Mouse (Mus musculus) CH12.LX (cell line): ENCODE measurements at regions not wholly inside any gene's neighbourhood (a gene's known extent, or its start where the extent isn't known, plus 50 kb on each side); places are given as distances from the start of the nearest gene placed in this dataset.

ENCODE experiments used
- DNase-seq: peaks from one replicate; pipeline ENCODE4 v3.0.0-alpha.2; 2013; ENCODE audit errors: extremely low read depth
- H3K27ac ChIP-seq: 2 replicates; pipeline ENCODE4 v1.5.1; 2012; ENCODE audit warnings: low read depth, mild to moderate bottlenecking, control low read depth, moderate library complexity; ENCODE audit not compliant: insufficient read depth
- H3K27me3 ChIP-seq: replicated peaks from 2 replicates; pipeline ENCODE3; 2012; ENCODE audit warnings: inconsistent platforms
- H3K36me3 ChIP-seq, 2 experiments: replicated peaks in 1 of 2; 2 replicates each; pipeline versions ENCODE3 to v1.6.1; 2012; ENCODE audit warnings: inconsistent platforms in 1 of 2, low read length in 1 of 2, mild to moderate bottlenecking in 1 of 2, mixed read lengths in 1 of 2, moderate library complexity in 1 of 2; ENCODE audit not compliant: control insufficient read depth in 1 of 2, insufficient read depth in 1 of 2
- H3K4me1 ChIP-seq, 2 experiments: 2 replicates each; pipeline ENCODE4 v1.6.1; 2012; ENCODE audit warnings: inconsistent platforms in 1 of 2, moderate library complexity in 1 of 2; ENCODE audit not compliant: insufficient read depth in 2 of 2, control insufficient read depth in 1 of 2
- H3K4me2 ChIP-seq: 2 replicates; pipeline ENCODE4 v1.6.1; 2012; ENCODE audit warnings: low read depth, mild to moderate bottlenecking, control low read depth; ENCODE audit not compliant: poor library complexity, insufficient read depth, severe bottlenecking
- H3K4me3 ChIP-seq, 3 experiments: fragments of 150-350 bp in 1 of 3; sonication (generic) in 1 of 3; replicated peaks in 1 of 3; 2 replicates each; pipeline versions ENCODE3 to v1.5.1; 2011 to 2012; ENCODE audit warnings: low read depth in 2 of 3, low read length in 2 of 3, mild to moderate bottlenecking in 2 of 3, moderate library complexity in 2 of 3, control low read depth in 1 of 3, improper control_type of control experiment in 1 of 3, inconsistent platforms in 1 of 3, mixed read lengths in 1 of 3; ENCODE audit not compliant: poor library complexity in 1 of 3
- H3K79me2 ChIP-seq: replicated peaks from 2 replicates; pipeline ENCODE4 v1.6.1; 2012; ENCODE audit warnings: mild to moderate bottlenecking, moderate library complexity; ENCODE audit not compliant: control insufficient read depth, poor library complexity, insufficient read depth, severe bottlenecking; ENCODE audit errors: extremely low read depth
- H3K9ac ChIP-seq: 2 replicates; pipeline ENCODE4 v1.6.1; 2012; ENCODE audit warnings: low read depth, mild to moderate bottlenecking, control low read depth, moderate library complexity; ENCODE audit not compliant: insufficient read depth
- H3K9me3 ChIP-seq: replicated peaks from 2 replicates; pipeline ENCODE3; 2012; ENCODE audit warnings: low read length, inconsistent platforms, mixed read lengths
- JUND ChIP-seq: conservative IDR thresholded peaks from 2 replicates; pipeline ENCODE4 v1.6.1; 2011; ENCODE audit warnings: low read depth, low read length, improper control_type of control experiment
- MAX ChIP-seq: IDR thresholded peaks from 2 replicates; pipeline ENCODE4 v1.6.1; 2011; ENCODE audit warnings: low read length, improper control_type of control experiment
- NELFE ChIP-seq: IDR thresholded peaks from 2 replicates; pipeline ENCODE4 v1.6.1; 2011; ENCODE audit warnings: low read depth, low read length, improper control_type of control experiment
- POLR2A ChIP-seq: IDR thresholded peaks from 2 replicates; pipeline ENCODE4 v1.6.1; 2011; ENCODE audit warnings: low read depth, mild to moderate bottlenecking, improper control_type of control experiment, low read length
- POLR2AphosphoS2 ChIP-seq: IDR thresholded peaks from 2 replicates; pipeline ENCODE4 v1.6.1; 2011; ENCODE audit warnings: low read depth, low read length, improper control_type of control experiment
- RAD21 ChIP-seq: IDR thresholded peaks from 2 replicates; pipeline ENCODE4 v1.6.1; 2011; ENCODE audit warnings: low read depth, mild to moderate bottlenecking, low read length, improper control_type of control experiment, moderate library complexity
- SIN3A ChIP-seq: IDR thresholded peaks from 2 replicates; pipeline ENCODE4 v1.6.1; 2012; ENCODE audit warnings: low read length, improper control_type of control experiment, inconsistent platforms
- TCF12 ChIP-seq: IDR thresholded peaks from 2 replicates; pipeline ENCODE4 v1.6.1; 2014; ENCODE audit warnings: low read depth, mild to moderate bottlenecking, inconsistent platforms, low read length, improper control_type of control experiment
- UBTF ChIP-seq: IDR thresholded peaks from 2 replicates; pipeline ENCODE4 v1.6.1; 2012; ENCODE audit warnings: low read depth, mild to moderate bottlenecking, inconsistent platforms, low read length, improper control_type of control experiment, moderate library complexity
- ZC3H11A ChIP-seq: IDR thresholded peaks from 2 replicates; pipeline ENCODE4 v1.6.1; 2012; ENCODE audit warnings: low read depth, mild to moderate bottlenecking, inconsistent platforms, low read length, improper control_type of control experiment
- ZKSCAN1 ChIP-seq: IDR thresholded peaks from 2 replicates; pipeline ENCODE4 v1.6.1; 2012; ENCODE audit warnings: low read depth, inconsistent platforms, low read length, improper control_type of control experiment, borderline replicate concordance
- dilution Hi-C: fragments of 300-500 bp; cut with MboI; formaldehyde crosslinking; loops from 2 replicates; pipeline ENCODE4 v1.14.3; 2020; ENCODE audit warnings: low sequenced_read_pairs; ENCODE audit not compliant: extremely low pct_unique_long_range_greater_than_20kb, extremely low pct_ligation_motif_present
- in situ Hi-C: fragments of 300-500 bp; cut with MboI; formaldehyde crosslinking; loops from 3 replicates; pipeline ENCODE4 v1.14.3; 2019; ENCODE audit warnings: low sequenced_read_pairs, low pct_ligation_motif_present, low pct_unique_long_range_greater_than_20kb, mixed read lengths

GRCm38 (mm10) chr6:6325516-6325915, 108.5 kb upstream of the Slc25a13 start:
- TF ChIP-seq TCF12 (no peak), JUND (no peak), POLR2A (no peak), UBTF (no peak), ZKSCAN1 (no peak)
- no peaks in the 10 kb centered on the region for H3K27me3 ChIP-seq
- no peaks in the 10 kb centered on the region for H3K36me3 ChIP-seq
- in situ Hi-C loops = no loop called here
- H3K4me1 ChIP-seq = no peaks in the 10 kb centered on the region
- no peaks in the 10 kb centered on the region for H3K79me2 ChIP-seq
- H3K4me2 ChIP-seq = no peak overlapping the region
- H3K9ac ChIP-seq = no peak overlapping the region
- H3K27ac ChIP-seq = no peak overlapping the region
- H3K4me3 ChIP-seq = no peak overlapping the region
- DNase-seq = no peak
- dilution Hi-C loops = no loop called here
- no peaks in the 10 kb centered on the region for H3K9me3 ChIP-seq

GRCm38 (mm10) chr6:6316725-6317124, 99.8 kb upstream of the Slc25a13 start:
- H3K27ac ChIP-seq = no peak overlapping the region
- in situ Hi-C loops (no loop called here), dilution Hi-C loops (no loop called here)
- H3K4me1 ChIP-seq = no peaks in the 10 kb centered on the region
- H3K9ac ChIP-seq = no peak overlapping the region
- no peak overlapping the region for H3K4me3 ChIP-seq
- no peaks in the 10 kb centered on the region for H3K27me3 ChIP-seq
- no peak overlapping the region for H3K4me2 ChIP-seq
- H3K79me2 ChIP-seq = no peaks in the 10 kb centered on the region
- no peaks in the 10 kb centered on the region for H3K9me3 ChIP-seq
- TF ChIP-seq POLR2AphosphoS2 = no peak
- no peak for TF ChIP-seq NELFE
- no peak for DNase-seq
- no peaks in the 10 kb centered on the region for H3K36me3 ChIP-seq

GRCm38 (mm10) chr6:6313171-6313570, 96.2 kb upstream of the Slc25a13 start:
- Histone ChIP-seq H3K36me3 (no peaks in the 10 kb centered on the region), H3K4me2 (no peak overlapping the region), H3K27ac (no peak overlapping the region), H3K4me1 (no peaks in the 10 kb centered on the region), H3K27me3 (no peaks in the 10 kb centered on the region), H3K9me3 (no peaks in the 10 kb centered on the region), H3K9ac (no peak overlapping the region), H3K79me2 (no peaks in the 10 kb centered on the region), H3K4me3 (no peak overlapping the region)
- in situ Hi-C loops = no loop called here
- DNase-seq = no peak
- TF ChIP-seq ZC3H11A = no peak
- TF ChIP-seq SIN3A = no peak
- TF ChIP-seq RAD21 = no peak
- no peak for TF ChIP-seq MAX
- dilution Hi-C loops = no loop called here
